Mouse (Mus musculus): ENCODE measurements around the gene Slc9a5.
A peak's percentile ranks its signal among the peaks of the same experiment; 100 is the strongest.

The Slc9a5 gene

DNA sequence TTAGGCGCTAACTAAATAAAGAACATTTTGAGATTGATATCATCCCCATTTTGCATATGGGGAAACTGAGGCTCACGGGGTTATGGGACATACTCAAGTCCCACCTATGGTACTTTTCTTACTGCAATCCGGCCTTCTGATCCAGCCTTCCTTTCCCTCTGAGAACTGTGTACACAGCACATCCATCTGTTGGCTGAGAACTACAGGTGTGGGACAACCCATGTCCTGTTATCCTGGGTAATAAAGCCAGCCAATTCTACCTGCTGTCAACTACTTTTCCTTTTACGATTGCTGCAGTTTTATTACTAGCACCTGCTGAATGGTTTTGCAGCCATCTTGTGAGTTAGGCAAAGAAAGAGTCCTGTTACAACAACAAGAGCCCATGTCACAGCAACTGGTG lies 5.9 kb downstream of the Slc9a5 start:
- DNase-seq (ENCODE audit: low spot score) = no peak

DNA sequence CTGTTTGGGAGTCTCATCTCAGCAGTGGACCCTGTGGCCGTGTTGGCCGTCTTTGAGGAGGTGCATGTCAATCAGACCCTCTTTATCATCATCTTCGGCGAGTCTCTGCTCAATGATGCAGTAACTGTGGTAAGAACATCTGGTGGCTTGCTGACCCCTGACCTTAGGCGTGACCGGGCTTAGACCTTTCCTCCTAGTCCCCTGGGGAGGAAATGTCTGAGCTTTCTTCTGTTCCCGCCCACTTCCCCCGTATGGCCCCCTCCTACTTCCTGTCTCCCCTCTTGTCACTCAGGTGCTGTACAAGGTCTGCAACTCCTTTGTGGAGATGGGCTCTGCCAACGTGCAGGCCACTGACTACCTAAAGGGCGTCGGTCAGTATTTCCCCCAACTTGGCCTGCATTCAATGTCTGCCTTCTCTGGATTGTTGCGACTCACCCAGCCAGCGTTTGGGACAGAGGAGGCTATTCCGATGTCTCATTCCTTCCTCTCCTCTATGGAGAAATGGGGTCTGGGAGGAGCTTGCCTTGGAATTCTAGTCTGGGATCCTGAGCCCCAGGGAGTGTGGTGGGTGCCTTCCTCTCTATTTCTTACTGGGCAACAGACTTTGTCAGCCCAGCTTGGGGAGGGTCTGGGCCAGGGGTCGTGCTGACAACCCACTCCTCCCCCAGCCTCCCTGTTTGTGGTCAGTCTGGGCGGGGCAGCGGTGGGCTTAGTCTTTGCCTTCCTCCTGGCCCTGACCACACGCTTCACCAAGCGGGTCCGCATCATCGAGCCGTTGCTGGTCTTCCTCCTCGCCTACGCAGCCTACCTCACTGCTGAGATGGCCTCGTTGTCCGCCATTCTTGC lies 6.8 kb downstream of the Slc9a5 start:
- peak; percentile 75 for DNase-seq (ENCODE audit: low spot score)

DNA sequence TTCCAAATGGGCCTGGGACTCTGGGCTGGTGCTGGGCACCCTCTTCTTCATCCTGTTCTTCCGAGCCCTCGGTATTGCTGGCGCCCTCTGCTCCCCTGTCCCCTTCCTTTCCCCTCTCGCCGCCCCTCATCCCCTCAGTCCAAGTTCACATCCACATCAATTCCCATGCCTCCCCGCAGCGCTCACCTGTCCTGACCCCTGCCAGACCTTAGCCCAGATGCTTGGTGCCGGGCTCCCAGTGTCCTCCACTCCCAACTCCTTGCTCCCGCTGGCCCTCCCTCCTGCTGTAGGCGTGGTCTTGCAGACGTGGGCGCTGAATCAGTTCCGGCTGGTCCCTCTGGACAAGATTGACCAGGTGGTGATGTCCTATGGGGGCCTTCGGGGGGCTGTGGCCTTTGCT lies 8.0 kb downstream of the Slc9a5 start:
- DNase-seq (ENCODE audit: low spot score) = no peak

DNA sequence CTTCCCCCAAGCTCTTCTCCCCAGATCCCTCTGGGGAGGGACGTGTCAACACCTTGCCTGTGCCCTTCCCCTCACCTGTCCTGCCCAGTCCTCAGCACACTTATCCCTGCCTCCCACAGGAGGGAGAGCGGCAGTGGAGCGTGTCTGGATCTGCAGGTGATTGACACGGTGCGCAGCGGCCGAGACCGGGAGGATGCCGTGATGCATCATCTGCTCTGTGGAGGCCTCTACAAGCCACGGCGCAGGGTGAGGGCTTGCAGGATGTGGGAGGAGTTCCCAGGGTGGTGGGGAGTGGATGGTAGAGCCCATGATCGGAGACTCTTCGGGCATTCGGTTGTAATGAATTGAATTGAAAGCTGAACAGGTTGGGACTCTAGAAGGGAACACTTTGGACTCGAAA lies 10.6 kb downstream of the Slc9a5 start:
- DNase-seq (ENCODE audit: low spot score) = no peak

DNA sequence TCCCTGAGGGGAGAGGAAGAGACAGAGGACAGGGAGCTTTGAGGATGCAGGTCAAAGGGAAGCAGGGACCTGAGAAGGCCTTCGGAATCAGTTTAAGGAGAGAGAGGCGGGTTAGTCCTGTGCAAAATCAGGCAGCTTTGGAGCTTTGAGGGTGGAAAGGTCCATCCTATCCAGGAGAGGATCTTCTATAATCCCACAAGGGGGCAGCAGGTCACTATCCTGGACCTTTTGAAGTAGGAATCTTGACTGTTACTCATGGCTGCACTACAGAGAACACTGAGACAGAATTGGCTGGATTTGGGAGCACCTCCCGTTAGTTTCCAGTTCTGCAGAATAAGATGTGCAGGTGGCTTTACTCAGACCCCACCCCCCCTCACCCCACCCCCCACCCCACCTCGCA lies 11.0 kb downstream of the Slc9a5 start:
- DNase-seq (ENCODE audit: low spot score) = peak; percentile 75

DNA sequence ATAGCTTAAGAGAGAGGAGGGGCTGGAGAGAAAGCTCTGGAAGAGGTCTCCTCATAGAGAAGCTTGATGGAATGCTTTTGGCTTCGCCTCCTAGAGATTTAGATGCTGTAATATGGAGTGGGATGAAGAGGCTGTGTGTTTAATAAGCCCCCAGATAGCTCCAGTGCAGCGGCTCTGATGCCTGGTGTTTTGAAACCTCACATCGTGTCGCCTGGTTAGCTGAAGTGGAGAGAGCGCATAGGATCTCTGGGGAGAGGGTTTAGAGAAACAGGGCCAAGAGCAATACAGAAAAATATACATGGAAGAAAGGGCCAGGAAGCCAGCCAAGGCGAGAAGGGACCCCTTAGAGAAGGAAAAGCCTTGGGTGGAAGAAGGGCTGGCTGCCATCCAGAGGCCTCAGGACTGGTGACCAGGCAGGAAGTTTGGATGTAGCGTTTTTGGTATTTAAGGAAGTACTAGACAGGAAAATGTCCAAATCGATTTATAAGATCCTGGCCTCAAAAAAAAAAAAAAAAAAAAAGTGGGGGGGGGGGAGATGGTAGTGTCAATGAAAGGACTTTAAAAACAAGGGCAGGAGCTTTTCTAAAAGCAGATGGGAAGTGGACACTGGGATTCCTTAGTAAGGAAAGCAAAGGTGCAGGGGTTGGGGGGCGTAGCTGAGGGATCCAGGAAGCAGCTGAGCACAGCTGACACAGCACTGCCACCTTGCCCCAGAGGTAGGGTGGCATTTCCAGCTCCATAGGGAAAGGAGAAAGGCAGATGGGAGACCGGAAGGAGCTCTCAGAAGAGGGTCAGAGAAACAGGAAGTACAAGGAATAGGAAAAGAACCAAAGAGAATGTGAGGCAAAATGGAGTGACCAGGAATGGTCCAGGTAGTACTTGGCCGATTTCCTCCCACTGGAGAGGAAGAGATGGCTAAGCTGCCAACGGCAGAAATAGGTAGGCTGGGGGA lies 13.4 kb downstream of the Slc9a5 start:
- DNase-seq (ENCODE audit: low spot score) = no peak

DNA sequence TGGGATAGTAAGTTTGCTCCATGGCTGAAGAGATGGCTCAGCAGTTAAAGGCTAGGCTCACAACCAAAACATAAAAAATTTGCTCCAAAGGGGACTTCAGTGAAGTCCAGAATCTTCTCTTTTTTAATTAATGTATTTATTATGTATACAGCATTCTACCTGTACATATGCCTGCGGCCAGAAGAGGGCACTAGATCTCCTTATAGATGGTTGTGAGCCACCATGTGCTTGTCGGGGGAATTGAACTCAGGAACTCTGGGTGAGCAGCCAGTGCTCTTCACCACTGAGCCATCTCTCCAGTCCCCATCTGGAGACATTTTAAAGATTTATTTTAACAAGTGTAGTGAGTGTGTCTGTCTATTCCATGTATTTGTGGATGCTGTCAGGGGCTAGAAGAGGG lies 18.5 kb downstream of the Slc9a5 start:
- DNase-seq (ENCODE audit: low spot score) = peak; percentile 46

DNA sequence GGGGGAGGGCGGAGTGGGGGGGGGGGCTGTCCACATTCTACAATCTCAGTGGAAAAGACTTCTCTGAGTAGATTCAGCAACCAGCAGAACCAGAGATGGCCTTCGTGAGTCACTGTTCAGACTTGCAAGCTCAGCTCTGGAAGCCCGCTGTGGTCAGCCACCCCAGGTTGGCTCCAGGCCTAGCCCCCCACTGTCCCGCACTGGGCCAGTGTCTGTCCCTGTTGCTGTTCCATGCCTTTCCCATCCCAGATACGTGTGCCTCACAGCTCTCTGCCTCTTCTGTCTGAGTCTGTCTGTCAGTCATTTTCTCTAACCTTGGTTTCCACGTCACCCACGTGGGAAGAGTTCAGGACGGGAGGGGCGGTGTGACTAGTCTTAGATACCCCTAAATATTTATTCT lies 23.8 kb downstream of the Slc9a5 start:
- DNase-seq (ENCODE audit: low spot score) = no peak

DNA sequence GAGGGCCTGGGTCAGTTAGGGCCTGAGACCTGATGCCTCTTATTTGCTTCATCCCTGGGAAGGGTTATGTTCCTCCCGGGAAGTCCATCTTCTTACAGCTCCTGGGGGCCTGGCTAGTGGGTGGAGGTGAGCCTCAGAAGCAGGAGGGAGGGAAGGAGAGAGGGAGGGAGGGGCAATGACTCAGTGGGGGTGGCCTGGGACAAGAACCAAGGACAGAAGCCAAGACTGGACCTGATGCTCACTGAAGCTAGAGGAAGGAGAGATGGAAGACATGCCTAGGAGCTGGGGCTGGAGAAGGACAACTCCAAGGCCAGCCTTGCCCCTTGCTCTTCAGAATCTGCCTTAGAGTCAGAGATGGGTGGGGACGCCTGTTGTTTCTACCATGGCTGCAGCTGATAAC lies 24.4 kb downstream of the Slc9a5 start, which contains the start of gene Plekhg4:
Plekhg4 (plus strand) TSS at position 243 of the 400 bp plus-strand sequence.
- no peak for DNase-seq (ENCODE audit: low spot score)

DNA sequence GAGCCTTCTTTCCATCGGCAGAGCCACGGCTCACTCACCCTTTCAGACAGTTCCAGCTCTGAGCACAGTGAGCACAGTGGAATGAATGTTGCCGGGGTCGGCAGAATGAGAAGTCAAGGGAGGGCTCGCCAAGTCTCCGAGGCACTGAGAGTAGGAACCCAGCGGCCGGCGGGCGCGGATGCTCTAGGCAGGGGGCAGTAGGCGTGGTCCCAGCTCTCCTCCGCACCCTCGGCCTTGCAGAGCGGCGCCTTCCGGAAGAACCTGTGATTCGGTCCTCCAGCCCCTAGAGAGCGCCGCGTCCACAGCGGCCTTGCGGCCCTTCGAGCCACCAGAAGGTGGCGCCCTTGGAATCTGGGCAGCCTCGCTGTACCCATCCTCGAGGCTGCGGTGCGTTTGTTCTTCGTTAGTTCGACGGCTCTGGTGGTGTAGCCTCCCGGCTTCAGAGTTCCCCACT lies 25.9 kb downstream of the Slc9a5 start:
- DNase-seq (ENCODE audit: low spot score) = peak; percentile 62

DNA sequence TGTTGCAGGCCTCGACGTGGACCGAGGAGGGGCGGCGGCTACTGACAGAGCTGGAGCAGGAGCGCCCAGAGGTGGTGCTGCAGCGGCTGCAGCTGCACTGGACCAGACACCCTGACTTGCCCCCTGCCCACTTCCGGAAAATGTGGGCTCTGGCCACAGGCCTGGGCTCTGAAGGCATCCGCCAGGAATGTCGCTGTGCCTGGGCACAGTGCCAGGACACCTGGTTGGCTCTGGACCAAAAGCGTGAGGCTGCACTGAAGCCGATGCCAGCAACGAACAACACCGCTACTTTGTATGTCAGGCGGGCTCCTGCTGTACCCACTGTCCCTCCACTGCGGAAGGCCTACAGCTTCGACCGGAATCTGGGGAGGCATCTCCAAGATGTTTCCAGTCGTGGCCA lies 30.0 kb downstream of the Slc9a5 start:
- no peak for DNase-seq (ENCODE audit: low spot score)

DNA sequence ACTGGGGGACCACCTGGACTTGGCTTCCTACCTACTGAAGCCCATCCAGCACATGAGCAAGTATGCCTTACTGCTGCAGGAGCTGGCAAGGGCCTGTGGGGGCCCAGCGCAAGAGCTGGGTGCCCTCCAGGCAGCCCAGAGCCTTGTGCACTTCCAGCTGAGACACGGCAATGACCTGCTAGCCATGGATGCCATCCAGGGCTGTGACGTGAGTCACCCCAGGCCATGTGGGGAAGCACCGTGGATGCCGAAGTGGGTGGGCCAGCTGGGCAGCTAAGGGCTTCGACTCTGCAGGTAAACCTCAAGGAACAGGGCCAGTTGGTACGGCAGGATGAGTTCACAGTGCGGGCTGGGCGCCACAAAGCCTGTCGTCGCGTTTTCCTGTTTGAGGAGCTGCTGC lies 31.7 kb downstream of the Slc9a5 start:
- DNase-seq (ENCODE audit: low spot score) = no peak

DNA sequence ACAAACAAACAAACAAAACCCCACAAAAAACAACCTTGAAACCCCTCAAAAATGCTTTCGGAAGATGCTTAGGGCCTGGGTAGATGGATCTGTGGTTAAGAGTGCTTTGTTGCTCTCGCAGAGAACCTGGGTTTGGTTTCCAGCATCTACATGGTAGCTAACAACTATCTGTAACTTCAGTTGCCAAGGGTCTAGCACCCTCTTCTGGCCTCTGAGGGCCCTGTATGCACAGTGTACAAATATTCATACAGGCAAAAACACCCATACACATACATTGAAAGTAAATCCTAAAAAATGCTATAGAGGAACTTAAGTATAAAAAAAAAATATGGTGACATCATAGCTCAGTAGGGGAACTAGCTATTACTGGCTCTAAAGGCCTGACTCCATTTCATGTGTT lies 35.4 kb downstream of the Slc9a5 start:
- no peak for DNase-seq (ENCODE audit: low spot score)

DNA sequence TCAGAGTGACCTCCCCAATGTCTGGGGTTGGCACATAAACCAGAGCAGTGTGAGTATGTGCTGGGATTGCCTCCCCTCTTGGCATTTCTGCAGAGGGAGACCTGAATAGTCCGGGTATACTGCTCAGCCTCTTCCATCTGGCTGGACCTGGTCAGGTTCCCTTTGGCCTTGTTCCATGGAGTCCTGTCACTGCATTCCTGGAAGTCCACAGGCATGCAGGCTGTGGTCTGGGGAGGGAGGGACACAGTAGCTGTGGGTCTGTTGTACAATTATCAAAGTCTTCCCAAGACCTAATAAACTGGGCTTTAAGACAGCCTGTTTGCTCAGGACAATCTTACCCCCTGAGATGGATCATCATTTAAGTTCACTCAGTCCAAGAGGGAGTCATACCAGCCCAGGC lies 38.5 kb downstream of the Slc9a5 start:
- no peak for DNase-seq (ENCODE audit: low spot score)

DNA sequence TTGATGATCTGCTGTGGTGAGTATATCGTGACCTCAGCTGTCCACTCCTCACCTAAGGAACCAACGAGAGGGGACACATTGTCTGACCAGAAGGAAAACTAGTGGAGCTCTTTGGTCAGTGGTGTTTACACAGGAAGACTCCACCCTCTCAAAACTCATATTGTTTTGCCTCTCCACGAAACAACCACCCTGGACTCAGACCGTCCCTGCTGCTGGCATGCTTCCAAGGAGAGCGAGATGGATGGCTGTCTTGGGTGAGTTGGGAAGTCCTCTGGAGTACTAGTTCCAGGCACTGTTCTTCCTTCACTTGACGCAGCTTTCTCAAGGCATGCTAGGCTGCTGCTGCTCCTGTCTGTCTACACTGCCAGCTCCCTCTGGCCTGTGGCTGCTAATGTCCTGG lies 40.5 kb downstream of the Slc9a5 start:
- DNase-seq (ENCODE audit: low spot score) = no peak

DNA sequence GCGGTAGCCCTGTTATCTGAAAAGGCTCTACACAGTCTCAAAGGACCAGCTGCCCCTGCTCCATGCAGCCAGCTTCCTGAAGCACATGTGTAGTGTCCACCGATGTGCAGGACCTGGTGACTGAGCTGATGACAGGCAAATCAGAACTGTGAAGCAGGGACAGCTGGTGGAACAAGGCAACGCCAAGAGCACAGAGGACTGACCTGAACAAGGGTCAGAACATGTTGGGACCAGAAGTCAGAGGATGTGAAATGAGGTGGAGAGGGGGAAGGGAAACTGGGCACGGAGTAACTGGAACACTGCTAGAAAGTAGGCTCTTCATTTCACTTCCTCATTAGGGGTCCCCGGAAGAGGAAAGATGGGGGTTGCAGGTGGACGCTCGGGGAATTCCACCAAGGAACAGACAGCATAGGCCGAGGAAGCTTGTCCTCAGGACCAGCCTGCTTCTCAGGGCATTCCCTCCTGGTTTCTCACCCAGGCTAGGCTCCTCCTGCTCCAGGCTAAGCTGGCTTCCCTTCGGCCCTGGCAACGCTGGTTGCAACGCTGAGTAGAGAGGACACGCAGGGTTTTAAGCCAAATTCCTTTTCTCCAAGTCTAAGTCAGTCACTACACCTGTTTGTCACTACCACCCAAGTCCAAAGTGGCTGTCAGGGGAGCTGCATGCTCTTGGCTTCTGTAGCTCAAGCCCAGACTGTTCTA lies 44.6 kb downstream of the Slc9a5 start:
- DNase-seq (ENCODE audit: low spot score) = no peak

DNA sequence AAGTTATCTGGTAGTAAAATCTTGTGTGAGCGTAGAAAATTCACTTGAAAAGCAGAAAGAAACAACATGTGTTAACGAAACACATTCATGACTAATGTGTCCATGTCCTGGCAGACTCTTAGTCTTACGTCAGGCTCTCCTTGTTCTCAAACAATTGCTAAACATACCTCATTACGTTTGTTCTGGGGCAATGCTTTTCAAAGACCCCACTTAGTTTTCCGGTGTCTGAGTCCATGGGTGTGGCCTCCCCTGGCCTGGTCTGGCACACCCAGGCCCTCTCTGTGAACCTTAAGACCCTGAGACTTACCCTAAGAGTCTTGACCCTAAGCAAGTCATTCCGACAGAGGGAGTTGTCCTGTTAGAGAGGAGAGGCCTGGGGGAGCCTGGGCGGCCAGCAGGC lies 45.3 kb downstream of the Slc9a5 start:
- DNase-seq (ENCODE audit: low spot score) = no peak

DNA sequence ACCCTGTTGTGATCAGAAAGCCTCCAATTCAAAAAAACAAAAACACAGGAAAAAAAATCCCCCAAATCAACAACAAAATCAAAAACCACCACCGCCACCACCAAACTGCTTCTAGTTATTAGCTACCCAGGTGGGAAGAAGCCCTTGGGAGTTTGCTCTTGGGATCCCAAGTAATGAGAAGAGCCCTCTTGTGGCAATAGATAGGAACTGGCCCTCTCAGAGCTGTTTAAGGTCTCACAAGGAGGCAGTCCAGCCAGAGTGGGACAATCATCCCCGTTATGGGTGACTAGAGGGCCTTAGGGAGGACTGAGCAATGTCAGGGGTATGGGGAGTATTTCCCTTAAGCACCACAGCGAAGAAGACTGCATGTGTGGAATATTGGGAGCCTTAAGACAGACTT lies 49.1 kb downstream of the Slc9a5 start:
- DNase-seq (ENCODE audit: low spot score) = peak; percentile 78

DNA sequence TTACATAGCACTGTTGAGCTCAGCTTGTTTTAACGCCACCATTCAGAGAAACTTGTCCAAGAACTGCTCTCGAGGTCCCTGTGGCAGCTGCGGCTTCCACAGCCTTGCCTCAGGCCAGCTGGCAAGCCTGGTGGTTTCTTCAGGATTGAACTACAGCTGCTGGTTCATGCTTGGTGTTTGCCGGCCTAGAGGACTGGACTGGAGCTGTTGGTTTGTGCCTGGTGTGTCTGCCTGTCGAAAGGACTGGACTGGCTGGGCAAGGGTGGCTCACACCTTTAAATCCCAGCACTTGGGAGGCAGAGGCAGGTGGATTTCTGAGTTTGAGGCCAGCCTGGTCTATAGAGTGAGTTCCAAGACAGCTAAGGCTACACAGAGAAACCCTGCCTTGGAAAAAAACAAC lies 51.4 kb downstream of the Slc9a5 start:
- DNase-seq (ENCODE audit: low spot score) = no peak

DNA sequence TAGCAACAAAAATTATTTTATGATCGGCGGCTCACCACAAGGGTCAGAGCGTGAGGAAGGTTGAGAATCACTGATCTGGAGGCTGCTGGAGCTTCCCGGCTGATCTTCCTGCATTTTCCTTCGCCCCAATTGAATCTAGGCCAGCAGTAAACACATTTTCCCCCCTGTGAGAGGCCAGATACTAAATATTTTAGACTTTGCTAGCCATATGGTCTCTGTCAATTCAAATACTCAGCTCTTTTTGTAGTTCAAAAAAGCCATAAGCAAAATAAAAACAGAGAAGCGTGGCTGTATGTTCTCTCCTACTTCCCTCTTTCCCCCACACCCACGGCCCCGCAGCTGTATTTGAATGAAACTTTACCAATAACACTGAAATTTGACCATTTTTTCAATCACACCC lies 54.8 kb downstream of the Slc9a5 start:
- DNase-seq (ENCODE audit: low spot score) = no peak

DNA sequence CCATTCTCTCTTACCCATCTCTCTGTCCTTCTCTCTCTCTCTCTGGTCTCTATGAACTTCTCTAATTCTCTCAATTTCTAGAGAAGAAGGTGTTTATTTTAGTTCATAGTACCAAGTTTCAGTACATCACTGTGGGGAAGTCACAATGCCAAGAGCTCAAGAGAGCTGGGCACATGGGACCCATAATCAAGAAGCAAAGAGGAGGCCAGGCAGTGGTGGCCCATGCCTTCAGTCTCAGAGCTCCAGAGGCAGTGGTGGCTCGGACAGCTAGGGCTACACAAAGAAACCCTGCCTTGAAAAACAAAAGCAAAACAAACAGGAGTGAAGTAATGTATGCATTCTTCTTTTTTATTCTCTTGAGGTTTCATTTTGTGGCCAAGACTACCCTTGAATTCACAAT lies 55.9 kb downstream of the Slc9a5 start:
- DNase-seq (ENCODE audit: low spot score) = no peak

DNA sequence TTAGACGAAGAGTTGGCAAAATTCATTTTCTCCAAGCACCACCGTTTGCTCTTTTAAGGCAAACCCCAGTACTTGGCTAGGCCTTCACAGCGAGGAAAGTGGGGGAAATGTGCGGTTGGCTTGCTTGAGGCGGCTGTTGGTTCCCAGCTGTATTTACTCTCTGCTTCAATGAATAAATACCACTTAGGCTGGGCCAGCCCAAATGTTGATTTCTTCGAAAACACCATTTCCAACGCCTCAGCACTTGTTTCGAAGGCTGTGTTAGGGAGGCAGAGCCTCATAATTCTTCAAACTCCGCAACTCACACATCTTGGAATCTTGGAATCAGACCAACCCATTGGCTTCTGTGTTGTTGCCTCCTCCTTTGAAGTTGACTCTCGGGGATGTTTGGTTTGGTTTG lies 57.8 kb downstream of the Slc9a5 start:
- no peak for DNase-seq (ENCODE audit: low spot score)
